Mouse (Mus musculus): Measurements from ENCODE around the gene Deup1. TPM values are rescaled to one million over a fixed set of nuclear protein-coding genes. Genes with fewer than 3 reads are reported as not detected.

The Deup1 gene
- polyA plus RNA-seq, 2 experiments: 0.02 TPM; not detected in 1

DNA sequence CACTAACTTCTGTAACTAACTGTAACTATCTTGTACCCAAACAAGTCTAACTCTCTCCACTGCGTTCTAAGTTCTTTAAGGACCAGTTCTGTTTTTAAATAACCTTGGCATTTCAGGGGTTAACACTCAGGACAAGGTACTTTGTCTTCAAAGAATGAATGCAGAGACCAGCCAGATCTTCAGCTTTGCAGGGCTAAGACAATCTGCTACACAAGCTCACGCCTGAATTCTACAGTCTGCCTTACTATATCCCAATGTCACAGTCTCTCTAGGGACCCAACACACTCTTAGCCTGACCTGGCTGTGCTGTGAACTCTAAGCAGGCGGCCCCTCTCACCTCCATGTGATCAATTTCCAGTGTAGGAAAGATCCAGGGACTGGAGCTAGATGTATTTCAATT lies 3.0 kb downstream of the Deup1 start:
- Histone ChIP-seq H3K36me3 (replicated peaks; ENCODE audit: control insufficient read depth, insufficient read depth, low read depth) (no peaks in the 10 kb centered on the region), H3K4me3 (ENCODE audit: insufficient read depth in 1 of 2, low read depth in 2 of 2, low read length in 2 of 2) (no peak overlapping the region), H3K4me1 (replicated peaks; ENCODE audit: control insufficient read depth in 2 of 2, insufficient read depth in 2 of 2, low read length in 1 of 2) (no peaks in the 10 kb centered on the region), H3K9me3 (ENCODE audit: control insufficient read depth, low read length) (no peaks in the 10 kb centered on the region), H3K4me2 (ENCODE audit: low read depth) (no peak overlapping the region), H3K27ac (no peak overlapping the region), H3K9ac (replicated peaks) (no peak overlapping the region), H3K27me3 (ENCODE audit: control insufficient read depth, insufficient read depth, low read length) (peaks cover 4% of the 10 kb centered on the region; the same call in 1 of the 2 replicates)
- ATAC-seq (ENCODE audit: insufficient read depth) (no peak), DNase-seq (ENCODE audit: low read depth in 3 of 3, low spot score in 3 of 3) (no peak)
- TF ChIP-seq CTCF (IDR thresholded peaks at IDR 0.05; ENCODE audit: low read depth): no peak
- no peak for TF ChIP-seq EP300 (IDR thresholded peaks at IDR 0.05; ENCODE audit: low read depth)
- WGBS (ENCODE audit: insufficient replicate concordance): 58% methylated on average over 3 of the region's 3 CpGs

DNA sequence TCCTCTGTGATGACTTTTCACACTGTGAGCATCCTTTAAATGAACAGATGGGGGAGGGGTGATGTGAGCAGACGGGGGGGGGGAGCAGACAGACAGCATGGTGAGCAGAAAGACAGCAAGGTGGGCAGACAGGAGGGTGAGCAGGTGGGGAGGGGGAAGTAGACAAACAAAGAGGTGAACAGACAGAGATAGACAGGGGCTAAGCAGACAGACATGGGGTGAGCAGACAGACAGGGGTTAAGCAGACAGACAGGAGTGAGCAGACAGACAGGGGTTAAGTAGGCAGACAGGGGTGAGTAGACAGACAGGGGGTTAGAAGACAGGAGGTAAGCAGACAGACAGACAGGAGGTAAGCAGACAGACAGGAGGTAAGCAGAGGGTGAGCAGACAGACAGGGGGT lies 8.0 kb downstream of the Deup1 start:
- no peaks in the 10 kb centered on the region for H3K36me3 ChIP-seq (replicated peaks; ENCODE audit: control insufficient read depth, insufficient read depth, low read depth)
- no peak overlapping the region for H3K27ac ChIP-seq
- no peak overlapping the region for H3K9ac ChIP-seq (replicated peaks)
- WGBS (ENCODE audit: insufficient replicate concordance): 20% methylated on average over 1 of the region's 1 CpGs
- no peak overlapping the region for H3K4me2 ChIP-seq (ENCODE audit: low read depth)
- no peak for ATAC-seq (ENCODE audit: insufficient read depth)
- H3K4me1 ChIP-seq (replicated peaks; ENCODE audit: control insufficient read depth in 2 of 2, insufficient read depth in 2 of 2, low read length in 1 of 2): no peaks in the 10 kb centered on the region
- no peaks in the 10 kb centered on the region for H3K27me3 ChIP-seq (ENCODE audit: control insufficient read depth, insufficient read depth, low read length)
- DNase-seq (ENCODE audit: low read depth in 3 of 3, low spot score in 3 of 3): no peak
- TF ChIP-seq CTCF (IDR thresholded peaks at IDR 0.05; ENCODE audit: low read depth): no peak
- TF ChIP-seq EP300 (IDR thresholded peaks at IDR 0.05; ENCODE audit: low read depth): no peak
- H3K9me3 ChIP-seq (ENCODE audit: control insufficient read depth, low read length): no peaks in the 10 kb centered on the region
- no peak overlapping the region for H3K4me3 ChIP-seq (ENCODE audit: insufficient read depth in 1 of 2, low read depth in 2 of 2, low read length in 2 of 2)

DNA sequence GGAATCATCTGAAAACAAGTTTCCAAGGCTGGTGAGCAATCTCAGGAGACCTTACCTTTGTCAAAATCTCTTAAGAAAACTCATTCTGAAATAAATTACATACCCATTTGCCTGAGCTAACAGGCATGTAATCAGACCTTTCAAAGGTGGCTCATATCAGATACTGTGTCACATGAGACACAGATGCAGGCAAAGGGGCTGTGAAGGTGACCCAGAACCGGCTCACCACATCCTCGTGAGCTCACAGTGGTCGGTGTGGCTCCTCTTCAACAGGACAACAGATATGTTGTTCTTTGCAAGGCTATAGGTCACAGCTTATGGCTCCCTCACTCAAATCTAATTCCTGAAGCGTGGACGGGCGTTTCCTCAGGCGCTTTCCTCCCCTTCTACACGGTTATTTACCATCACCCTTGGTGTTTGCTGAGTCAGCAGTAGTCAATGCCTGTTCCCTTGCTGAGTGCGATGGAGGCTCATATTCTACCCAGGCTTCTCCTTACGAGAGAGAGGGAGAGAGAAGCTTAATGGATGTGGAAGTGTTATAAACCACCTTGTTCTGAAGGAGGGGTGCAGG lies 8.6 kb downstream of the Deup1 start:
- Histone ChIP-seq H3K4me2 (ENCODE audit: low read depth) (no peak overlapping the region), H3K9ac (replicated peaks) (no peak overlapping the region), H3K27me3 (ENCODE audit: control insufficient read depth, insufficient read depth, low read length) (no peaks in the 10 kb centered on the region), H3K36me3 (replicated peaks; ENCODE audit: control insufficient read depth, insufficient read depth, low read depth) (no peaks in the 10 kb centered on the region), H3K4me1 (replicated peaks; ENCODE audit: control insufficient read depth in 2 of 2, insufficient read depth in 2 of 2, low read length in 1 of 2) (no peaks in the 10 kb centered on the region), H3K4me3 (ENCODE audit: insufficient read depth in 1 of 2, low read depth in 2 of 2, low read length in 2 of 2) (no peak overlapping the region), H3K27ac (no peak overlapping the region), H3K9me3 (ENCODE audit: control insufficient read depth, low read length) (no peaks in the 10 kb centered on the region)
- 50% methylated on average over 10 of the region's 10 CpGs for WGBS (ENCODE audit: insufficient replicate concordance)
- DNase-seq (ENCODE audit: low read depth in 3 of 3, low spot score in 3 of 3): no peak
- TF ChIP-seq CTCF (IDR thresholded peaks at IDR 0.05; ENCODE audit: low read depth) (no peak), EP300 (IDR thresholded peaks at IDR 0.05; ENCODE audit: low read depth) (no peak)
- no peak for ATAC-seq (ENCODE audit: insufficient read depth)

DNA sequence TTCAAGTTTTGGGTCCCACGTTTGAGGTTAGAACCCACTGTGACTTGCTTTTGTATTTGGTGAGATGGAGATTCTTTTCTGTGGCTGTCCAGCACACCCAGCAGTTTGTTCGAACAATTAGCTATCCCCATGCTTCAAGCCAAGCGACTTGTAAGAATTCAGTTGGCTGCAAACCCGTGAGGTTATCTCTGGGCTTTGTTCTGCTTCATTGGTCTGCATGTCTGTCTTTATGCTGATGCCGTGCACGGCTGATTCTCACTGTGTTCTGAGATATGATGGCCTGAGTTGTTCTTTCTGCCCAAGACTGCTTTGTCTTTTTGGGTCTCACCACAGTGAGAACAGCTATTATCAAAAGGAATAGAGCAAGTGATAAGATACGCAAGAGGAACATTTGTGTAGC lies 10.7 kb downstream of the Deup1 start:
- ATAC-seq (ENCODE audit: insufficient read depth): no peak
- Histone ChIP-seq H3K4me3 (ENCODE audit: insufficient read depth in 1 of 2, low read depth in 2 of 2, low read length in 2 of 2) (no peak overlapping the region), H3K36me3 (replicated peaks; ENCODE audit: control insufficient read depth, insufficient read depth, low read depth) (no peaks in the 10 kb centered on the region), H3K9ac (replicated peaks) (no peak overlapping the region), H3K27ac (no peak overlapping the region), H3K4me1 (replicated peaks; ENCODE audit: control insufficient read depth in 2 of 2, insufficient read depth in 2 of 2, low read length in 1 of 2) (no peaks in the 10 kb centered on the region), H3K4me2 (ENCODE audit: low read depth) (no peak overlapping the region), H3K27me3 (ENCODE audit: control insufficient read depth, insufficient read depth, low read length) (no peaks in the 10 kb centered on the region), H3K9me3 (ENCODE audit: control insufficient read depth, low read length) (no peaks in the 10 kb centered on the region)
- no peak for DNase-seq (ENCODE audit: low read depth in 3 of 3, low spot score in 3 of 3)
- 57% methylated on average over 7 of the region's 7 CpGs for whole genome bisulfite sequencing (ENCODE audit: insufficient replicate concordance)
- no peak for TF ChIP-seq CTCF (IDR thresholded peaks at IDR 0.05; ENCODE audit: low read depth)
- no peak for TF ChIP-seq EP300 (IDR thresholded peaks at IDR 0.05; ENCODE audit: low read depth)

DNA sequence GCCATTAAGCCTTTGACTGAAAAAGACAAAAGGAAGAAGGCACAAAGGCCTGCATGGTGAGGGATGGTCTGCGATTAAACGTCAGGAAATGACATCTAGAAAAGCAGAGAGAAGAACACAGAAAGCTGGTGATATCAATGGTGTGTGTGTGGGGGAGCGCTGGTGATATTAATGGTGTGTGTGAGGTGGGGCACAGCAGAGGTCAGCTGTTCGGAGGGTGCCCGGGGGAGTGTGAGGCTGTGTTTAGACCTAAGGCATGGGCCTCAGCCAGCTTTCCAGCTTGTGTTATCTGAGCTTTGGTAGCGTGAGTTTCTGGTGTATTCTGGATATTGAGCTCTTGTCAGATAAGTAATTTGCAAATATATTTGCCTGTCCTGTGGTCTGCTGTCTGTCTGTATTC lies 11.3 kb downstream of the Deup1 start:
- no peak for ATAC-seq (ENCODE audit: insufficient read depth)
- WGBS (ENCODE audit: insufficient replicate concordance): 54% methylated on average over 6 of the region's 6 CpGs
- H3K27me3 ChIP-seq (ENCODE audit: control insufficient read depth, insufficient read depth, low read length): no peaks in the 10 kb centered on the region
- no peak overlapping the region for H3K27ac ChIP-seq
- H3K36me3 ChIP-seq (replicated peaks; ENCODE audit: control insufficient read depth, insufficient read depth, low read depth): no peaks in the 10 kb centered on the region
- H3K4me2 ChIP-seq (ENCODE audit: low read depth): no peak overlapping the region
- no peaks in the 10 kb centered on the region for H3K4me1 ChIP-seq (replicated peaks; ENCODE audit: control insufficient read depth in 2 of 2, insufficient read depth in 2 of 2, low read length in 1 of 2)
- TF ChIP-seq CTCF (IDR thresholded peaks at IDR 0.05; ENCODE audit: low read depth): no peak
- no peak for TF ChIP-seq EP300 (IDR thresholded peaks at IDR 0.05; ENCODE audit: low read depth)
- H3K4me3 ChIP-seq (ENCODE audit: insufficient read depth in 1 of 2, low read depth in 2 of 2, low read length in 2 of 2): no peak overlapping the region
- no peak for DNase-seq (ENCODE audit: low read depth in 3 of 3, low spot score in 3 of 3)
- H3K9me3 ChIP-seq (ENCODE audit: control insufficient read depth, low read length): no peaks in the 10 kb centered on the region
- H3K9ac ChIP-seq (replicated peaks): no peak overlapping the region
